Mouse (Mus musculus): ENCODE measurements at regions not wholly inside any gene's neighbourhood (a gene's known extent, or its start where the extent isn't known, plus 50 kb on each side); places are given as distances from the start of the nearest gene placed in this dataset.

DNA sequence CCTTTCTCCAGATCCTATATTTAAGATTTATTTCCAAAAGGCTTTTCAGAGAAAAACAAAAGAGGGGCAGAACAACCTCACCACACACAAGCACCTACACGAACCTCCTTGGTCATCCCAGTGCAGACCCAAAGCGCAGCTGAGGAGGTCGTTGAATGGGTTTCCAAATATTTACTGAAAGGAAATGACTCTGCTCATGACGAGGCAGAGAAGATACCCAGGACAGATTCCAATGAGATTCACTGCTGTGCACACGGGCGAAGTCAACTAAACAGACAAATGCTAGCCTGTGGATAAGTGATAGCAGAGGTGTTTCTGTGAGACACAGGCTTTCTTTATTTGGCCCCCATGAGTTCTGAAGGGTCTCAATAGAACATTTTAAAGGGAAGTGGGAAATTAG, 70.7 kb upstream of the Gm47985 start:
- intact Hi-C loops (cut with DNase I), result no loop called here
- DNase-seq (ENCODE audit: low spot score in 2 of 2), result no peak

DNA sequence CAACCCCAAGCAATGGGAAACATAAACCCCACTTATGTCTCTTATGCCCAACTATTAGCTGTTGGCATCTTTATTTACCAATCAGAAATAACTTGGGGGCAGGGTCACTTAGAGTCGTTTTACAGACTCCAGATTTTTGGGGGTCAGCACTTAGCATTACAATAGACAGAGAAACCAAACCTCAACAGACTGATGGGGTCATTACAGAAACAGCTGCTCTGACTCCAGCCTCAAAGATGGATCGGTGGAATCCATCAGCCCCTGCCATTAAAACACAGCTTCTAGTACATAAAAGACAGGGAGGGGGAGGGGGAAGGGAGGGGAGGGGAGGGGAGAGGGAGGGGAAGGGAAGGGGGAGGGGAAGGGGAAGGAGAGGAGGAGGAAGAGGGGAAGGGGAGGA, 69.9 kb upstream of the Gm47985 start:
- DNase-seq (ENCODE audit: low spot score in 2 of 2), result no peak
- intact Hi-C loops (cut with DNase I), result no loop called here

DNA sequence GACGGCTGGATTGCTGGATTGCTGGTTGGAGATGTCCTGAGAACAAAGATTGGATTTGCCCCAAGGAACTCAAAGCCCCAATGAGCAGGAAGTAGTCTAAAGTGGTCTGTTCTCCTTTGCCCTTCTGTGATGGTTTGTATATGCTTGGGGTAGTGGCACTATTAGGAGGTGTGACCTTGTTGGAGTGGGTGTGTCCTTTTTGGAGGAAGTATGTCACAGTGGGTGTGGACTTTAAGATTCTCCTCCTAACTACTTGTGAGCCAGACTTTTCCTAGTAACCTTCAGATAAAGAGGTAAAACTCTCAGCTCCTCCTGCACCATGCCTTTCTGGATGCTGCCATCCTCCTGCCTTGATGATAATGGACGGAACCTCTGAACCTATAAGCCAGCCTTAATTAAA, 69.1 kb upstream of the Gm47985 start:
- DNase-seq (ENCODE audit: low spot score in 2 of 2), result no peak
- intact Hi-C loops (cut with DNase I), result no loop called here

DNA sequence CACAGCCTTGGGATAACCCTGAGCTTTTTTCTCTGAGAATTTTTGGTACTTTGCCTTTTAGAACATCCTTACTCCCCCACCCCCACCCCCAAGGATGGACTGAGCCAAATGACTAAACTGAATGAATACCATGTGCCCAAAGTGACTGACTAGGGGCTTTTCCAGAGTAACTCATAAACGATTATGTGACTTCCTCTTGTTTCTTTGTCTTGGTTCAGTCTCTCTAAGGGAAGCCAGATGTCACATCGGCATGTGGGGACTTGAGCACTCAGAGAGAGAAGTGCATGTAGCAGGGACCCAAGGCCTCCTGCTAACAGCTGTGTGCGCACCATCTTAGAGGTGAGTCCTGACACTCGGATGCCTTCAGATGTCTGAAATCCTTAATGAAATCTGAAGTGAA, 63.8 kb upstream of the Gm47985 start:
- intact Hi-C loops (cut with DNase I), result no loop called here
- DNase-seq (ENCODE audit: low spot score in 2 of 2), result no peak

DNA sequence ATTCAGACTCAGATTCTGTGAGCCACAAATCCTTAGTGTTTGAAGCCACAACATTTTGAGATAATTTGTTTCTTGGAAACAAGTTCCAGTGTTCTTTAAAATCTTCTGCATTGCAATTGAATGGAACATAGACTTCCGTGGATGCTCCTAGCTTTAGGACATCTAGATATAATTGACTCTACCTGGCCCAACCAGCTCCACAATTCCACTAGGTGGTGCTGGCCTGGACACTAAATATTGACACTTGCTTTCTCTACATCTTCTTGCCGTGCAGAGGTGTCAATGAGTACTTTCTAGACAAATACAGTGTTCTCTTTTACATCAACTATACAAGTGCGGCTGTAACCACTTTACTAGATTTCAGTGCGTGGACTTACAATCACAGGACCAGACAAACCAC, 63.4 kb upstream of the Gm47985 start:
- no peak for DNase-seq (ENCODE audit: low spot score in 2 of 2)
- intact Hi-C loops (cut with DNase I), result no loop called here

DNA sequence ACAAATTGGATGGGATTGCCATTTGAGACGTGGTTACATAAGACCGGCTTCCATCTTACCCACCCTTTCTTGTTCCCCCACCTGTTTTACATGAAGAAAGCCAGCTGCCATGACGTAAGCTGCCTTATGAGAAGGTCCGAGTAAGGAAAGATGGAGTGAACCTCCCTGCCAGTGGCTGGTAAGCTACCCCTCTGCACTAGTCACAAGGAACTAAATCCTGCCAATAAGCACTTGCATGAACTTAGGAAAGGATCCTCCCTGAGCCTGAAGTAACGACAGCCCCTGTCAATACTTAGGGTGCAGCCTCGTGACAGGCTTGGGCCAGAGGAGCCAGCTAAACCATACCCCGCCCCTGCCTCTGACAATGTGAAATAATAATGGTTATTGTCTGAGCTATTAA, 62.8 kb upstream of the Gm47985 start:
- DNase-seq (ENCODE audit: low spot score in 2 of 2), result no peak
- intact Hi-C loops (cut with DNase I), result no loop called here

DNA sequence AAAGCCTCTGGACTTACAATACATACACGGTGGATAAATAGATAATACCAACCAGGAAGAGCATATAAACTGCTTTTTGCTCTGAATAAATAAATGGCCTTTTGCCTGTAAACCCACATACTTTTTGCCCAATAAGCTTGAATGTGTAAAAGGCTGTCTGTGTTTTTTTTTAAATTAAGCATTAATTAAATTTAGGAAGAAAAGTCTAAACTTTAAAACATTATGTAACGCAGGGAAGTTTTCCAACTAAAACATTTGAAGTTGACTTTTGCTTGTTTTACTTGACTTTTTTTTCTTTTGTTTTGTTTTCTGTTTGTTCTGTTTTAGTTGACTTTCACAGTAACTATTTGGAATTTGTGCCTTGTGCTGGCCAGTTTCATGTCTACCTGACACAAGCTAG, 60.7 kb upstream of the Gm47985 start:
- DNase-seq (ENCODE audit: low spot score in 2 of 2), result no peak
- intact Hi-C loops (cut with DNase I), result no loop called here

DNA sequence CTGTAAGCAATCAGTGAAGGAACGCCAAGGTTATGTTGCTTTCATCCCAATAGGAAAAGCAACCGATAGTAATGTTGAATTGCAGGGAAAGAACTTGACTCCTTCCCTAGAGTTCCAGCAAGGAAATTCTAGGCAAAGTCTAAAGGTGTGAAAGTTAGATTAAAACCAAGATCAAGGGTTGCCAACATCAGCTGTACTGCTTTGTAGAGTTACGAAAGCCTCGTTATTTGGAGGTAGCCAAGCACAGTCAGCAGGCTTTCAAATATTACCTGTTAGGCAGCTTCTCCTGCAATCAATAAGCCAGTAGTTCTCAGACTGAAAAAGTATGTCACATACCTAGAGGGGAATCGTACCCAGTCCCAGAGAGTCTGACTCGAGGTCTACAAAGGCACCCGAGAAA, 58.4 kb upstream of the Gm47985 start:
- intact Hi-C loops (cut with DNase I), result no loop called here
- no peak for DNase-seq (ENCODE audit: low spot score in 2 of 2)

DNA sequence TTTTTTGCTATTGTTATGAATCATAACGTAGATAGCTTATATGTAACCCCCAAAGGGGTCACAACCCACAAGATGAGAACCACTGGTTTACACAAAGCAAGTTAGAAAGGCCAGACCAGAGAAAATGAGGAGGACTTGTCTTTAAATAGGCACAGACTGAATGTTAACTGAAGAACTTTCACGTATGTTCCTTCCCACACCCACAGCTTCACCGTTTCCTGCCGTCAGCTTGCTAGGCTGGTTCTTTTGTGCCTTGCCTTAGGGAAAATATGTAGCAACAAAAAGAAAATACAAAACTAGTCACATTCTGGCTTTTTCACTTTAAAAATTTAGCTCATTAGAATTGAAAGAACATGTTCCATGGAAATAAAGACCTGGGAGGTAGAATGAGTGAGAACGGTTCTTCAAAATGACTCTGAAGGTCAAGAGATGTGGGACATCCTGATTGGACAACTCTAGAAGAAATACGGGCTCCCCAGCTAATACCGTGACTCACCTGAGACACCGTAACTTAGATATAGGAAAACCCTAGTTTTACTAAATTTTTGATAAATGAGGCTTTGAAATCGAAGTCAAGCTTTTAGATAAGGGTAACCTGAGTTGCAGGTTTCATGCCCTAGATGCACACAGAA, 57.2 kb upstream of the Gm47985 start:
- intact Hi-C loops (cut with DNase I), result loop anchor here (5.0 kb wide), 3 partner anchors 38 to 217 kb away; partner anchors contain the start of gene Ivns1abp
- peak; percentile 14 to 73 for DNase-seq (ENCODE audit: low spot score in 2 of 2)

DNA sequence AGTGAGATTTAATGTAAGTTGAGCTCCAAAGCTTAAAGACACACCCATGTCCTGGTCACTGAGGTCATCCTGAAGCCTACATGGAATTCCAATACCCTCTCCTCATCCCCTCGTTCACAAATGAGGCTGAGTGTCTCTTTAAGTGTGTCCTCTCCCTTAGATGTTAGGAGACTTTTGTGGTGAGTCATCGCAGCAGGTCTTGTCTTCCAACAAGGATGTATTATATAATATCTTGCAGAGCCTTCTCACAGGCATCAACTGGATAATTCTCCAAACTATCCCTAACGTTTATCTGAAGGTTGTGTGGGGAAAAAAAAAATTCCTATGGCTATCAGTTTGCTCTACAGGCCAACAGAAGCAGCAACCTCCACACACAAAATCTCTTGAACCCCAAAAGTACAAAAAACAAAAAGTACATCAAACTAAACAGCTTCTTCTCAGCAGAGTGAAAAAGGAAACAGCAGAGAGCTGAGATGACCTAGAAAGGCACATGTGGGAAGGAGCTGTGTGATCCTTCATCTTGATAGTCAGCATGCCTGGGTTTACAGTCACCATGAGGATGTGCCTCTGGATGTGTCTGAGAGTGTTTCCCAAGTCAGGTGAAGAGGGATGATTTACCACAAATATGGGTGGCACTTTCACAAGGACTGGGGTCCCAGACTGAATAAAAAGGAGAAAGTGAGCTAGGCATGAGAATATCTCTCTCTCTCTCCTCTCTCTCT, 56.4 kb upstream of the Gm47985 start:
- intact Hi-C loops (cut with DNase I), result loop anchor here (5.0 kb wide), 3 partner anchors 39 to 216 kb away; partner anchors contain the start of gene Ivns1abp
- peak; percentile 28 to 81 for DNase-seq (ENCODE audit: low spot score in 2 of 2)

DNA sequence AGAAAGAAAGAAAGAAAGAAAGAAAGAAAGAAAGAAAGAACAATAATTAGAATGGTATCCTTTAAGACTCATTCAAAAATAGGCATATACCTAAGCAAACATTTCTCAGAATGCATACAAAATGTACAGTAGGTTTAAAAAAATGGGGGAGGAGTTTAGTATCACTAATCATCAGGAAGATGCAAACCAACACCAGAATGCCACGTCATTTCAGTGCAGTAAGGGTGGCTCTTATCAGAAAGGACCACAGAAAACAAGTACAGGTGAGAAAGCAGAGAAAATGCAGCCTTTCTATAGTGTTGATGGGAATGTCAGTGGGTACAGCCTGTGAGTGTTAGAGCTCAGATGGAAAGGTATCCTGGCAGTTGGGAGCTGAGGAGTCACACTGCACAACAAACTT, 55.6 kb upstream of the Gm47985 start:
- no peak for DNase-seq (ENCODE audit: low spot score in 2 of 2)
- intact Hi-C loops (cut with DNase I), result loop anchor here (5.0 kb wide), 3 partner anchors 39 to 216 kb away; partner anchors contain the start of gene Ivns1abp

DNA sequence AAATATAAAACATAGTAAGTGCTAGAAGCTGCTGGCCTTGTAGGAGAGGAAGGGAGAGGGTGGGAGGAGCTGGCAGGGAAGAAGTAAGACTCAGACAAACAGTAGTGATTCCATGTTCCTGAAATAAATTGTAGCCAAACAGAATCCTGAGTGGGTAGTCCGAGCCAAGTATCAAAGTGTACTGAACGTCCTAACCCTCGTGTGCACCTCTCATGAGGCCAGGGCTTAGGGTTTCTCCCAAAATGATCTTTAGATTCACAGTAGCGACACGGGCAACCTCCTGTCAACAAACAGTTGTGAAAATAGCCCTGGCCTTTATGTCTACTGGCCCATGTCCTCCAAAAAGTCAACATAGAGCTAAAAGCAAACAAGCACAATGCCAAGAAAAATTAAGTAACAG, 54.3 kb upstream of the Gm47985 start:
- peak in 1 of 2 experiments; percentile 32 for DNase-seq (ENCODE audit: low spot score in 2 of 2)
- intact Hi-C loops (cut with DNase I), result loop anchor here (5.0 kb wide), 3 partner anchors 41 to 214 kb away; partner anchors contain the start of gene Ivns1abp

DNA sequence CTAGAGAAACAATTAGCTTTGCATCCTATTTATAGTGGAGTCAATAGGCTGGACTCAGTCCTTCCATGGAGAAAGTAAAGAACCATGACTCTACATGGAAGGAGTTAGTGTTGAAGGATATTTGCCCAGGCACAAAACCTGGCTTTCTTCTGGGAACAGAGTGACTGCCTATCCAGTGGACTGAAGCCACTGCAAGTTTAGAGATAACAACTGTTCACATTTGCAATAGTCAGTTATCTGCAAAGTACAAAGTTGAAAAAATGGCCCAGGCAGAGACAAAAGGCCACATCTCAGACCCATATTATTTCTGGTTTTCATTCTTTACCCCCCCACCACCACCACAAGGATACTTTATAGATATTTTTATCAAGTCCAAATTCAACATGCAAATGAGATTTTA, 53.4 kb upstream of the Gm47985 start:
- intact Hi-C loops (cut with DNase I), result loop anchor here (5.0 kb wide), 3 partner anchors 42 to 213 kb away; partner anchors contain the start of gene Ivns1abp
- no peak for DNase-seq (ENCODE audit: low spot score in 2 of 2)

DNA sequence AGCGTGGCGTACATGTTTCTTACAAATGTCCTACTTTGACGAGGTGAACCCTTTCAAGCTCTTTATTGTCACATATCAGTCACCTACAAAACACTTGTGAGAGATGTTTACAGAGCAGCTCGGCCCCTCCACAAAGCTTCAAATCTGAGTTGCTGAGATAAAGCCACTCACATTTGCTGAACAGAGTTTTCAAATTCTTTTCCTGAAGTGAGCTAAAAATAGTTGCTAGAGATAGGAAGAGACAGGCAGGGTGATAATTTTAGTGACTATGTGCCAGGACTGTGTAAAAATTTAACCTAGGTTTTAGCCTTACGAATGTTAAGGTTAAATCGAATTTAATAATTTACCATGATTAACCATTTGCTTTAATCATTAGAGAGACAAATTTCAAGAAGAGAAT, 52.3 kb upstream of the Gm47985 start:
- no peak for DNase-seq (ENCODE audit: low spot score in 2 of 2)
- intact Hi-C loops (cut with DNase I), result no loop called here

DNA sequence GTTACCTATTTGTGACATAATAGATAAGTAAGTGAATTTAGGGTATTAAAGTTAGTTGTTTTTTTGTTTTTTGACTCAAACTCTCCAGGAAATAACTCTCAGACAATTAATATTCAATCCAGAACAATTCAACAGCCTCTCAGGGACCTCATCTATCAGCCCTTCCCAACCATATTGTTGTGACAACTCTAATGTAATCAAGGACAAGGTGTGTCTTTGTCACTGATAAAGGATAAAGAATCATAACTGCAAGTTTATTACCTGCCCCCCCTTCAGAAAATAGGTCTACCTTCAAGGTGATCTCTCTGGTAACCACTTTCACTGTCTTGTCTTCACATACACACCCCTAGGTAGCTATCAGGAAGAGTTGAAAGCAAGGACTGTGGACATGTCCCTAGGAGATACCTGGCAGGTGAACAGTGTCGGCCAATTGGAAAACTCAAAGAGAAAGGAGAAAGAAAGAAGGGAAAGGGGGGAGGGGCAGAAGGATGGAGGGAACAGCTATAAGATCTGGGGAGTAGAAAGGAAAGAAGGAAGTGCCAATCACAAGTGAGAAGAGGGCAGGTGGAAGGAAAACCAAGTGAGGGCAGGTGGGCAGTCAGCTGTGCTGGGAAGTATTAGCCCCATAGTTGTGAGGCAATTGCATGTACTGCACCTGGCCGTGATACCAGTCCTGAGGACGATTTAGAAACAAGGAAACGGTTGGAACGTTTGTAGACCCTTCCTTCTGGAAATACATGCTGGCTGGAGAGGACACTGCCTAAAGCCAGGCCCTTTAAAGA, 51.3 kb upstream of the Gm47985 start:
- no peak for DNase-seq (ENCODE audit: low spot score in 2 of 2)
- intact Hi-C loops (cut with DNase I), result no loop called here

DNA sequence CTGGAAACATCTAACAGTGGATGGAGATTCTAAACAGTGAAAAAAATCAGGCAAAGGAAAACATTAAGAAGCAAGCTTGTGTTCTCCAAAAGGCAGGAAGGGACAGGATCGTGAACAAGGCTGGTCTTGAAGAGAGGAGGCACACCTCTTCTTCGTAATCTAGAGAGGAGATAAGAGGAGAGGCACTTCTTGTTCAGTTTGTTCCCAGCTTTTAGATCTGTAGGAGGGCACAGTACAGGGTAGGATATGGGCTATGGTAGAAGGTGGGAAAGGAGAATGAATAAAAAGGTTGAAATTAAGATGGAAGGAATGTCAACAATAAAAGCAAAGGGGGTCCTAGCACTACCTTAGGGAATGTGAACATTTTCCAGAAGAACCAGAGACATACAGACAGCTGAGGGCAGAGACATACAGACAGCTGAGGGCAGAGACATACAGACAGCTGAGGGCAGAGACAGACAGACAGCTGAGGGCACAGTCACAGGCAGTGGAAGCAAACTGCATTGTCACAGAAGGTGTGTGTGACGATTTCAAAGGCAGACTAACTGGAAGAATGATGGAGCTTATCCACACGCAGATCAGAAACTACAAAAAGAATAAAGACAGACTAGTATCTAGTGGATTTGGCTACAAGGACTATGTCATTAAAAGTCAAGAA, 50.6 kb upstream of the Gm47985 start:
- intact Hi-C loops (cut with DNase I), result no loop called here
- no peak for DNase-seq (ENCODE audit: low spot score in 2 of 2)

All from left cerebral cortex, postnatal 25 days (tissue).